Mouse (Mus musculus) left cerebral cortex, postnatal 14 days (tissue): ENCODE measurements at regions not wholly inside any gene's neighbourhood (a gene's known extent, or its start where the extent isn't known, plus 50 kb on each side); places are given as distances from the start of the nearest gene placed in this dataset.
"Not testable (repeated sequence)": the region's sequence is repeated elsewhere in the genome, so short reads cannot be mapped to it uniquely, and the experiment has no call there.

Experiments used
- DNase-seq, 2 experiments: peaks; one replicate each; pipeline ENCODE4 v3.0.0; 2021 to 2022; ENCODE audit warnings: low spot score in 2 of 2, mixed read lengths in 1 of 2
- intact Hi-C: fragments of 180-260 bp; cut with DNase I; formaldehyde crosslinking; loops from one replicate; pipeline ENCODE4 v1.15.1; 2025

- intact Hi-C loops = no loop called here
Measured at GRCm38 (mm10) chr2:98263641-98264040, 398.4 kb upstream of the Gm10801 start.

GRCm38 (mm10) chr2:98269562-98269961 lies 392.5 kb upstream of the Gm10801 start:
- no peak for DNase-seq
- intact Hi-C loops = no loop called here

More at GRCm38 (mm10) chr2:98263641-98264040, 398.4 kb upstream of the Gm10801 start:
- DNase-seq = peak; percentile 12 to 26

- intact Hi-C loops = no loop called here
- DNase-seq = peak; percentile 24 to 77
Measured at GRCm38 (mm10) chr2:98286796-98287352, 375.2 kb upstream of the Gm10801 start.

GRCm38 (mm10) chr2:98330025-98330424 lies 332.0 kb upstream of the Gm10801 start:
- DNase-seq, intact Hi-C loops: not testable (repeated sequence)

GRCm38 (mm10) chr2:98354200-98354599 lies 307.8 kb upstream of the Gm10801 start:
- intact Hi-C loops = no loop called here
- no peak for DNase-seq

- DNase-seq = no peak
- intact Hi-C loops = no loop called here
Measured at GRCm38 (mm10) chr2:98379211-98379610, 282.8 kb upstream of the Gm10801 start.
